Mouse (Mus musculus) forebrain, embryonic 10.5 days (tissue): Measurements from ENCODE around the gene Dctpp1. TPM values are rescaled to one million over a fixed set of nuclear protein-coding genes. Genes with fewer than 3 reads are reported as not detected.

Source experiments
- DNase-seq: peaks from one replicate; pipeline ENCODE4 v3.0.0-alpha.2; 2017; ENCODE audit warnings: low spot score; ENCODE audit errors: extremely low spot score
- H3K27ac ChIP-seq: fragments of 300-500 bp; sonication (generic); 2 replicates; pipeline ENCODE4 v1.5.1; 2016; ENCODE audit warnings: mild to moderate bottlenecking
- H3K27me3 ChIP-seq: fragments of 300-500 bp; sonication (generic); 2 replicates; pipeline ENCODE4 v1.6.1; 2016; ENCODE audit warnings: mild to moderate bottlenecking; ENCODE audit not compliant: poor library complexity, severe bottlenecking
- H3K36me3 ChIP-seq: fragments of 300-500 bp; sonication (generic); replicated peaks from 2 replicates; pipeline ENCODE4 v1.6.1; 2016; ENCODE audit warnings: mild to moderate bottlenecking, moderate library complexity
- H3K4me1 ChIP-seq: fragments of 300-500 bp; sonication (generic); 2 replicates; pipeline ENCODE4 v1.6.1; 2016
- H3K4me3 ChIP-seq: fragments of 300-500 bp; sonication (generic); 2 replicates; pipeline ENCODE4 v1.5.1; 2016; ENCODE audit warnings: mild to moderate bottlenecking, moderate library complexity
- H3K9me3 ChIP-seq: fragments of 300-500 bp; sonication (generic); 2 replicates; pipeline ENCODE4 v1.6.1; 2016; ENCODE audit warnings: mild to moderate bottlenecking, moderate library complexity
- WGBS: fragments of 180-500 bp; shearing (Covaris S2); methylation state at CpG from one replicate; pipeline ENCODE4 v1.1.7; 2016; 5-methylcytosine and 5-hydroxymethylcytosine counted together
- polyA plus RNA-seq: library from polyadenylated mRNA; unstranded; fragments of >200 nt; fragmentation: Nextera tagmentation; extraction: Ambion mirVana; gene quantifications from 2 replicates; pipeline ENCODE4 v1.2.1, GENCODE M21; 2016

Dctpp1 gene
- polyA plus RNA-seq, 1 experiment from 2014 or later: 383 TPM

DNA sequence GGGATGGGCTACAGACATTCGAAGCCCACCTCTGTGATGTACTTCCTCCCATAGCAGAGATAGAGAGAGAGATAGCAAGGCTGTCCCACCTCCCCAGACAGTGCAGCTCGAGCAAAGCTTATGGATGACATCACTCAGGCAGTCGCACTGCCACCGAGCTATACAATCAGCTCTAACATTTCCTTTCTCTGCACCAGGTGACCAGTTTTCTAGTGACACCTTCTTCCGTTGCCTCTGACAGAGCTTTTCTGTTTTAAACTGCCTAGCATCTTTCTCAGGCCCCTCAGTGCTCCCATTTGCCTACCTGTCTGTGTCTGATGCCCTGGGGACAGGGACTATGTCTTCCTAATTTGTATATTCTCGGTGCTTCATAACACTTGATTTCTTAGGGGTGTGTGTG is 40.1 kb downstream of the Dctpp1 start:
- Histone ChIP-seq H3K9me3 (no peaks in the 10 kb centered on the region), H3K27ac (no peak overlapping the region), H3K36me3 (peaks cover 33% of the 10 kb centered on the region), H3K4me3 (no peak overlapping the region), H3K27me3 (no peaks in the 10 kb centered on the region), H3K4me1 (peaks cover 1% of the 10 kb centered on the region)
- DNase-seq: no peak
- 84% methylated on average over 6 of the region's 6 CpGs for WGBS

DNA sequence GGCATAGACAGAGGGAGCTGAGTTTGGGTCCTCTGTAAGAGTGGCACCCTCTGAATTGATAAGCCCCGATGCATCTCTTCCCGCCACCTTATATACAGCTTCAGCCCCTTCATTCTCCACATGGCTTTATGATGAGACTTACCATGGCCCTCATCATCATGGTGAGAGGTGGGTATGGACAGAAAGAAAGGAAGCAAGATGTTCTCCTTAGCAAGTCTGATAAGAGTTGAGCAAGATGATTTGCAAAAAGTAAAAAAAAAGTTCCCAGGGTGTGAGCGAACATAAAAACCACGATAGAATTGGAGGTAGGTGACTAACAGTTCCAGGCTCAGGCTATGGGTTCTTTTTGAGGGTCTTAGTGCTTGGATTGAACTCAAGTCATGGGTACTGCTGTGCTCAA is 41.8 kb downstream of the Dctpp1 start:
- whole genome bisulfite sequencing: 91% methylated on average over 4 of the region's 4 CpGs
- Histone ChIP-seq H3K27ac (no peak overlapping the region), H3K9me3 (no peaks in the 10 kb centered on the region), H3K36me3 (peaks cover 22% of the 10 kb centered on the region), H3K27me3 (peaks cover 17% of the 10 kb centered on the region), H3K4me3 (no peak overlapping the region), H3K4me1 (peaks cover 18% of the 10 kb centered on the region)
- DNase-seq: no peak

DNA sequence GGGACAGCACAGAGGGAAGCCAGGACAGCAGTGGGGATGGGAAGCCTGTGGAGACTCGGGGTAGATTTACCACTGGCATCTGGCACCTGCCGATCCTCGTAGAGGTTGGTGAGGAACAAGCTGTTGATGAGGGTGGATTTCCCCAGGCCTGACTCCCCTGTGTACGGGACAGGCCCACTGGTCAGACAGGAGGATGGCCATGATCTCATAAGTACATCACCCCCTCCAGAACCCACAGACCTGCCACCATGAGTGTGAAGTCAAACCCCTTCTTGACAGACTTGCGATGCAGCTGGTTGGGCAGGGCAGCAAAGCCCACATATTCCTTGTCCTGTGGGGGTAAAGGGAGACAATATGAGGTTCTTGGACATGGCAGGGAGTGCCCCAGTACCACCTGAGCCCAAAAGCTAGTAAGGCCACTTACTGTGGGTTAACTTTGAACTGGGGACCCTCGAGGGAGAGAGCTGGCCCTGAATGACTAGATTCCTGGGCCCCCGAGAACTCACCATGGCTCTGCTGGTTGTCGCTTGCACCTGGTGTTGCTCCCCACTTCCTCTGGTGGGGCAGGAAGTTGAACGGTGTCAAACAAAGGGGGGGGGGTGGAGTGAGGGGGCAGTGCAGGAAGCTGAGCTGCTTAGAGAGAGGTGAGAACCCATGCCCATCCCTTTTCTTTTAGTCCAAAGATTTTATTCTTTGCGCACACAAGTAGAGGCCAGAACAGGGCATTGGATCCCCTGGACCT is 42.4 kb downstream of the Dctpp1 start:
- H3K4me3 ChIP-seq: no peak overlapping the region
- no peak overlapping the region for H3K27ac ChIP-seq
- peaks cover 23% of the 10 kb centered on the region for H3K27me3 ChIP-seq
- H3K36me3 ChIP-seq: peaks cover 16% of the 10 kb centered on the region
- H3K9me3 ChIP-seq: no peaks in the 10 kb centered on the region
- H3K4me1 ChIP-seq: peaks cover 18% of the 10 kb centered on the region
- WGBS: 83% methylated on average over 10 of the region's 10 CpGs
- DNase-seq: no peak

DNA sequence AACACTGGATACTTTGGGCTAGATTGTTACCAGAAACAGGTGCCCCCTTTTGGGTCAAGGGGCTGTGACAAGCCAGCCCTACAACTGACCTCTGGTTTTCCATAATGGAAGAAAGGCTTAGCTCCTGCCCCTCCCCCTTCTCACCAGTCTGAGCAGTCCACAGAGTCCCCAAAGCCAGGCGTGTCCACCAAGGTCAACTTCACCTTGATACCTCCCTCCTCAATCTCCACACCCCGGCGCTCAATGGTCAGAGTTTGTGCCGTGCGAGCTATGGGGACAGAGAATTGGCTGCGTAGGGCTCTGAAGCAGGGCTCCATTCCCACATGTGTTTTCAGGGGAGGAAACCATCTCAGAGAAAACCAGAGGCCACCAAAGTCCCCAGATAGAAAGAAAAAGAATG is 43.0 kb downstream of the Dctpp1 start:
- Histone ChIP-seq H3K36me3 (peaks cover 10% of the 10 kb centered on the region), H3K4me3 (no peak overlapping the region), H3K9me3 (no peaks in the 10 kb centered on the region), H3K27ac (no peak overlapping the region), H3K27me3 (peaks cover 29% of the 10 kb centered on the region), H3K4me1 (peaks cover 18% of the 10 kb centered on the region)
- 89% methylated on average over 6 of the region's 6 CpGs for WGBS
- no peak for DNase-seq

- no peak for DNase-seq
- Histone ChIP-seq H3K27me3 (peaks cover 31% of the 10 kb centered on the region), H3K4me3 (no peak overlapping the region), H3K9me3 (no peaks in the 10 kb centered on the region), H3K4me1 (peaks cover 18% of the 10 kb centered on the region), H3K36me3 (0 out of 2 replicates have a peak, but pooled peaks cover 3% of the 10 kb centered on the region), H3K27ac (no peak overlapping the region)
- WGBS: 83% methylated on average over 5 of the region's 5 CpGs
These were observed 44.2 kb downstream of the Dctpp1 start for GRCm38 (mm10) chr7:127216307-127216706.

- Histone ChIP-seq H3K4me3 (peak overlapping the region; percentile 42), H3K9me3 (no peaks in the 10 kb centered on the region), H3K27ac (no peak overlapping the region), H3K27me3 (peaks cover 31% of the 10 kb centered on the region), H3K36me3 (0 out of 2 replicates have a peak, but pooled peaks cover 3% of the 10 kb centered on the region), H3K4me1 (peaks cover 18% of the 10 kb centered on the region)
- WGBS: 25% methylated on average over 33 of the region's 33 CpGs
- peak; percentile 64 for DNase-seq
These were observed 45.3 kb downstream of the Dctpp1 start for GRCm38 (mm10) chr7:127214981-127215871.

- Histone ChIP-seq H3K9me3 (no peaks in the 10 kb centered on the region), H3K4me3 (peak overlapping the region; percentile 42), H3K36me3 (0 out of 2 replicates have a peak, but pooled peaks cover 3% of the 10 kb centered on the region), H3K27me3 (peaks cover 31% of the 10 kb centered on the region), H3K27ac (no peak overlapping the region), H3K4me1 (peaks cover 22% of the 10 kb centered on the region)
- WGBS: 33% methylated on average over 21 of the region's 21 CpGs
- no peak for DNase-seq
These were observed 46.0 kb downstream of the Dctpp1 start for GRCm38 (mm10) chr7:127214521-127214920.

- 53% methylated on average over 12 of the region's 12 CpGs for WGBS
- Histone ChIP-seq H3K27ac (no peak overlapping the region), H3K4me3 (0 out of 2 replicates have a peak overlapping the region, but pooled peaks have one; percentile 42), H3K27me3 (peaks cover 31% of the 10 kb centered on the region), H3K36me3 (0 out of 2 replicates have a peak, but pooled peaks cover 3% of the 10 kb centered on the region), H3K9me3 (no peaks in the 10 kb centered on the region), H3K4me1 (peaks cover 28% of the 10 kb centered on the region)
- DNase-seq: no peak
These were observed 46.6 kb downstream of the Dctpp1 start for GRCm38 (mm10) chr7:127213930-127214329.

DNA sequence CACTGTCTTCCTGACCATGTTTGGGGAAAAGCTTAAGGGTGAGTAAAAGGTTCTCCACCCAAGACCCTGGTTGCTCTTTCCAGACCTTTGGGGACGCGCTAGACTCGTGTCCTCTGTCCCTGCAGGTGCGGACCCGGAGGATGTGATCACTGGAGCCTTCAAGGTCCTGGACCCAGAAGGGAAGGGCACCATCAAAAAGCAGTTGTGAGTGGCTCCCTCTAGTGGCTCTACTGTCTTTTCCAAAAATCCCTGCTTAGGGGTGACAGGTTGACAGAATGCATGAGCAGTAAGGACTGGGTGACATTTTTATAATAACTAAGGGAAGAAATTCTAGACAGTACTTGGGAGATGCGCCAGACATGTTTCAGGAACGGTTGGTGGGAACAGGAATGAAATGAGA is 47.0 kb downstream of the Dctpp1 start:
- DNase-seq: no peak

GRCm38 (mm10) chr7:127212432-127213250 is 47.9 kb downstream of the Dctpp1 start:
- WGBS: 92% methylated on average over 12 of the region's 12 CpGs

More for the DNA sequence above, 47.0 kb downstream of the Dctpp1 start:
- H3K4me1 ChIP-seq: peaks cover 28% of the 10 kb centered on the region
- peaks cover 31% of the 10 kb centered on the region for H3K27me3 ChIP-seq
- H3K4me3 ChIP-seq: no peak overlapping the region
- H3K27ac ChIP-seq: no peak overlapping the region
- WGBS: 34% methylated on average over 7 of the region's 7 CpGs
- 0 out of 2 replicates have a peak, but pooled peaks cover 3% of the 10 kb centered on the region for H3K36me3 ChIP-seq
- H3K9me3 ChIP-seq: no peaks in the 10 kb centered on the region

GRCm38 (mm10) chr7:127211014-127211745 is 49.3 kb downstream of the Dctpp1 start:
- H3K4me3 ChIP-seq: no peak overlapping the region

More at GRCm38 (mm10) chr7:127212432-127213250, 47.9 kb downstream of the Dctpp1 start:
- Histone ChIP-seq H3K9me3 (no peaks in the 10 kb centered on the region), H3K36me3 (0 out of 2 replicates have a peak, but pooled peaks cover 3% of the 10 kb centered on the region), H3K4me1 (peaks cover 31% of the 10 kb centered on the region), H3K27ac (no peak overlapping the region), H3K4me3 (no peak overlapping the region), H3K27me3 (peaks cover 31% of the 10 kb centered on the region)
- no peak for DNase-seq

More at GRCm38 (mm10) chr7:127211014-127211745, 49.3 kb downstream of the Dctpp1 start:
- Histone ChIP-seq H3K4me1 (peaks cover 45% of the 10 kb centered on the region), H3K27me3 (peaks cover 31% of the 10 kb centered on the region), H3K9me3 (no peaks in the 10 kb centered on the region), H3K27ac (no peak overlapping the region), H3K36me3 (peaks cover 7% of the 10 kb centered on the region; the same call in 1 of the 2 replicates)
- DNase-seq: no peak
- 78% methylated on average over 5 of the region's 5 CpGs for WGBS
